Mouse (Mus musculus) intestine, embryonic 15.5 days (tissue): Measurements from ENCODE around the gene Cadm1. TPM values are rescaled to one million over a fixed set of nuclear protein-coding genes. Genes with fewer than 3 reads are reported as not detected.
A peak's percentile ranks its signal among the peaks of the same experiment; 100 is the strongest.

Source experiments
- ATAC-seq: fragments of 200-750 bp; cut with Nextera tagmentation; 2 replicates; pipeline ENCODE4 v1.8.0; 2017; ENCODE audit warnings: moderate TSS enrichment, moderate library complexity
- H3K27ac ChIP-seq: fragments of 300-500 bp; sonication (generic); 2 replicates; pipeline ENCODE4 v1.5.1; 2015; ENCODE audit warnings: mild to moderate bottlenecking, inconsistent platforms
- H3K27me3 ChIP-seq: fragments of 300-500 bp; sonication (generic); replicated peaks from 2 replicates; pipeline ENCODE4 v1.6.1; 2015; ENCODE audit warnings: inconsistent platforms
- H3K36me3 ChIP-seq: fragments of 300-500 bp; sonication (generic); 2 replicates; pipeline ENCODE4 v1.6.1; 2015; ENCODE audit warnings: inconsistent platforms
- H3K4me1 ChIP-seq: fragments of 300-500 bp; sonication (generic); replicated peaks from 2 replicates; pipeline ENCODE4 v1.6.1; 2015; ENCODE audit warnings: inconsistent platforms
- H3K4me2 ChIP-seq: fragments of 300-500 bp; sonication (generic); replicated peaks from 2 replicates; pipeline ENCODE4 v1.6.1; 2015; ENCODE audit warnings: mild to moderate bottlenecking, inconsistent platforms
- H3K4me3 ChIP-seq: fragments of 300-500 bp; sonication (generic); replicated peaks from 2 replicates; pipeline ENCODE4 v1.5.1; 2015; ENCODE audit warnings: inconsistent platforms
- H3K9ac ChIP-seq: fragments of 300-500 bp; sonication (generic); 2 replicates; pipeline ENCODE4 v1.6.1; 2015; ENCODE audit warnings: inconsistent platforms
- H3K9me3 ChIP-seq: fragments of 300-500 bp; sonication (generic); 2 replicates; pipeline ENCODE4 v1.6.1; 2016; ENCODE audit warnings: inconsistent platforms
- WGBS: fragments of 180-500 bp; shearing (Covaris S2); methylation state at CpG from one replicate; pipeline ENCODE4 v1.1.7; 2015; 5-methylcytosine and 5-hydroxymethylcytosine counted together
- polyA plus RNA-seq: library from polyadenylated mRNA; unstranded; fragments of >200 nt; fragmentation: Nextera tagmentation; extraction: Ambion mirVana; gene quantifications from 2 replicates; pipeline ENCODE4 v1.2.1, GENCODE M21; 2015

Cadm1 gene
- polyA plus RNA-seq, 1 experiment from 2014 or later = 45.7 TPM

DNA sequence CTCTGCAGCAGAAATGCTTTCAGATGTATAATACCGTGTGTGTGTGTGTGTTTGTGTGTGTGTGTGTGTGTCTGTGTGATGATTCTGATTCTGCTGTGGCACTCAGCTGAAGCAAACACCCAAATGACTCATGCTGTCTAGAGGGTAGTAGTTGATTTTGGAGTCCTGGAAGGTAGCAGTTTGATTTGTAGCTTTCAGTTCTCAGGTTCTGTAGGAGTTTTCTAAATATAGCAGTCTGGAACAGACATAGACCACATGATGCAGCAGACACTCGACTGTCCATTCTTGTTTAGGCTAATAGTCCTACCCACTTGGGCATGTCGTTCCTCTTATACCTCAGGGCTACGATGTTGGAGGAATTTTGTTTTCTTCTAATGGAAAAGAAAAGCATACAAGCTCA, 86.4 kb downstream of the Cadm1 start:
- Histone ChIP-seq H3K27ac (no peak overlapping the region), H3K9me3 (no peaks in the 10 kb centered on the region), H3K27me3 (peaks cover 3% of the 10 kb centered on the region; the same call in 1 of the 2 replicates), H3K4me2 (no peak overlapping the region), H3K4me1 (peaks cover 6% of the 10 kb centered on the region; the same call in 1 of the 2 replicates), H3K4me3 (no peak overlapping the region), H3K36me3 (no peaks in the 10 kb centered on the region), H3K9ac (no peak overlapping the region)
- ATAC-seq = no peak
- 43% methylated on average over 4 of the region's 4 CpGs for WGBS

DNA sequence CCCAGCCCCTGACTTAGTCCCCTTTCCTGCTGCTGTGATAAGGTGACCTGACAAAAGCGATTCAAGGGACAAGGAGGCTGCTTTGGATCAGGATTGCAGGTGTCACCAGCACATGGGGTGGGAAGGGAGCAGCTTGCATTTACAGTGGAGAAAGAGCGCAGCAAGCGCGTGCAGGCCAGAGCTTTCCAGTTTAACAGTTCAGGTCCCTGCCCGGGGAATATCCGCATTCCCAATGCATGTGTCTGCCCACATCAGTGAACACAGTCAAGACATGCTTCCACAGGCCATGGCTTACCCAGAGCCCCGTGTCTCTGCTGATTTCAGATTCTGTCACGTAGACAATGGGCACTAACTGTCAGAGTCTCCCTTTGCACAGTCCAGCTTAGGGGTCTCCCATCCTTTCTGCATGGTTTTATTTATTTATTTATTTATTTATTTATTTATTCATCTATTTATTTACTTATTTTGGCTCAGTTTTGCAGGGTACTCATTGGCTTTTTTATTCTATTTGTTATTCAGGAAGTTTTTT, 89.6 kb downstream of the Cadm1 start:
- Histone ChIP-seq H3K9me3 (no peaks in the 10 kb centered on the region), H3K4me2 (no peak overlapping the region), H3K9ac (no peak overlapping the region), H3K27me3 (peaks cover 3% of the 10 kb centered on the region; the same call in 1 of the 2 replicates), H3K27ac (no peak overlapping the region), H3K4me1 (peaks cover 12% of the 10 kb centered on the region; the same call in 1 of the 2 replicates), H3K36me3 (no peaks in the 10 kb centered on the region), H3K4me3 (no peak overlapping the region)
- no peak for ATAC-seq
- 84% methylated on average over 8 of the region's 8 CpGs for WGBS

GRCm38 (mm10) chr9:47623447-47624445, 93.8 kb downstream of the Cadm1 start:
- WGBS = 18% methylated on average over 12 of the region's 12 CpGs
- H3K4me2 ChIP-seq = no peak overlapping the region
- H3K9ac ChIP-seq = no peak overlapping the region
- H3K9me3 ChIP-seq = no peaks in the 10 kb centered on the region
- no peak overlapping the region for H3K27ac ChIP-seq
- H3K4me3 ChIP-seq = no peak overlapping the region
- H3K27me3 ChIP-seq = peaks cover 3% of the 10 kb centered on the region; the same call in 1 of the 2 replicates
- peak; percentile 91 for ATAC-seq
- H3K36me3 ChIP-seq = no peaks in the 10 kb centered on the region
- H3K4me1 ChIP-seq = peaks cover 14% of the 10 kb centered on the region; the same call in 1 of the 2 replicates

DNA sequence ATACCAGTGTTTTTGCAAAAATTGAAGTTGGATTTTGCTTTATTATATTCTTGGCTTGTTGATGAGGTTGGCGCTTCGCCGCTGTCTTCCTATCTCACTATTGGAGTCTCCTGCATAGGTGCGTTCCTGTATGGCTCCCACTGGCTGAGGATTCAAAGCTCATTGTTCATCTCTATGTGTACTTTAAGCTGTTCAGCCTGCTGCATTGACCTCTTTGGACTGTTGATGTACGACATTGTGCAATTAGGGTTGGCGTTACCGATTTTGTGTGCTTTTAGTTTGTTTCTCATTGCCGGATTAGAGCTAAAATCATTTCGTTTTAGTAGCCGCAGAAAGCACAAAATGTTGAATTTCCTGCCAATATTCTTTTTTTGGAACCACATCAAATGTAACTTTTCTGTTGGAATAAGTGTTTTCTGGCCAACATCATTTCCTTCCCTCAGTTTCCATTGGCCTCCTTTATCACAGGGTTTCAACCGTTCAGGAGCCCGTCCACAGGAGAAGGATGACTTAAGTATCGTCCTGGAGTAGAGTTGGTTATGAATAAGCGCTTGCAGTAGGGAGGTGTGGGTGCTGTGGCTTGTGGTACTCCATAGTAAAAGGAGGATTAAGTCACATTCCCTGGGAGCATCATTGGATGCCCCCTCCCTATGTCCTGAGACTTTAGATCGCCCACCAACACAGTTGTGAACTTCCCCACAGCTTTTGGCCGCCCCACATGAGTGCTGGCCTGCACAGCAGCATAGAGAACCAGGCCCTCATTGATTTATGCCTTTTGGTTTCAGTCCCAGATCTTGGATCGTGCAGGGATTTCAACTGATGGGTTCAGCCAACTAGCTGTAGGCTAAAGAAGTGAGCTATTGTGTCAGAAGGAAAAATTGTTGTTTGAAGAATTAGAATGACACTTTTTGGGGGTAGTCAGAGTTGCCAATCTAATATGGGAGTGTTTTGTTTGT, 94.9 kb downstream of the Cadm1 start:
- Histone ChIP-seq H3K27ac (no peak overlapping the region), H3K36me3 (no peaks in the 10 kb centered on the region), H3K9me3 (no peaks in the 10 kb centered on the region), H3K27me3 (no peaks in the 10 kb centered on the region), H3K9ac (no peak overlapping the region), H3K4me3 (no peak overlapping the region), H3K4me1 (peaks cover 14% of the 10 kb centered on the region; the same call in 1 of the 2 replicates), H3K4me2 (no peak overlapping the region)
- 56% methylated on average over 17 of the region's 17 CpGs for WGBS
- ATAC-seq = peak; percentile 55

DNA sequence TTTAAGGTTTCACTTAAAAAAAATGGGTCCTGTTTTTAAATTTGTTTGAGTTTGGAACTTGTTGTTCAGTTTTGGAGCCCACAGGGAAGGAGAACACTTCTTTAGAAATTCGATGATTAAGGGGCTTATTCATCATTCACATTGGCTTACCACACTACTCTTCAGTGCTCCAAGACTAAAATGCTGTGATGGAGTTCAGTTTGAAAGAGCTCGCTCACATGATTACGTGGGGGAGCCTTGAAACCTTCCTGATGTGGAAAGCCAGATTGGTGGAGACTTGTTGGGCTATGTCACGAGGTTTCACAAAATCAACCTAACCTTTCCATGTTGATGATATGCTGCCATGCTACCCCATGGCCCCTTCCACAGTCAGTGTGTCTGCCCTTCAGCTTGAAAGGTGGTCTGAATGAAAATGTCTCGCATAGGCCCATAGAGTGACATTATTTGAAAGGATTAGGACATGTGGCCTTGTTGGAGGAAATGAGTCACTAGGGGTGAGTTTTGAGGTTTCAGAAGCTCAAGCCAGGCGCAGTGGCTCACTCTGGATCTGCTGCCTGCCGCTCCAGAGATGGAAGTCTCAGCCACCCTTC, 95.7 kb downstream of the Cadm1 start:
- 81% methylated on average over 7 of the region's 7 CpGs for WGBS
- no peaks in the 10 kb centered on the region for H3K27me3 ChIP-seq
- H3K27ac ChIP-seq = no peak overlapping the region

GRCm38 (mm10) chr9:47627966-47628365, 98.0 kb downstream of the Cadm1 start:
- Histone ChIP-seq H3K9ac (no peak overlapping the region), H3K27ac (no peak overlapping the region), H3K4me3 (no peak overlapping the region), H3K9me3 (no peaks in the 10 kb centered on the region), H3K27me3 (no peaks in the 10 kb centered on the region), H3K4me2 (no peak overlapping the region), H3K36me3 (no peaks in the 10 kb centered on the region), H3K4me1 (peaks cover 10% of the 10 kb centered on the region; the same call in 1 of the 2 replicates)
- WGBS = 100% methylated on average over 2 of the region's 2 CpGs
- ATAC-seq = no peak

More for the DNA sequence above, 95.7 kb downstream of the Cadm1 start:
- Histone ChIP-seq H3K4me2 (no peak overlapping the region), H3K9ac (no peak overlapping the region), H3K36me3 (no peaks in the 10 kb centered on the region), H3K4me1 (peaks cover 14% of the 10 kb centered on the region; the same call in 1 of the 2 replicates), H3K9me3 (no peaks in the 10 kb centered on the region), H3K4me3 (no peak overlapping the region)
- ATAC-seq = no peak

DNA sequence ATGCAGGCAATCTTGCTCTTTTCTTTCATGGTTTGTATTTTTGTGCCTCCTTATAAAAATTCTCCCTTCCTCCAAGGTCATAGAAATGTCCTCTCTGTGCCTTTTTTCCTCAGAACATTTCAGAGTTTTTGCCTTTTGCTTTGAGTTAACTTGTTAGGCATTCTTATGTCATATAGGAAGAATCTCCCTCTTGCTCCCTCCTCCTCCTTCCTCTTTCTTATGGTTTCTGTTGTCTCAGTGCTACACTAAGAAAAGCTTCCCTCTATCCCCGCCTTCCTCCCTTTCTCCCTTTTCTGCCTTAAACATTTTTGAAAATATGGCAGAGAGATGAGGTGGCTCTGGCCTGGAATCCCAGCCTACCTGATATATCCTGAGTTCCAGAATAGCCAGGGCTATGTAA, 98.6 kb downstream of the Cadm1 start:
- ATAC-seq = no peak
- Histone ChIP-seq H3K4me1 (peaks cover 5% of the 10 kb centered on the region; the same call in 1 of the 2 replicates), H3K27me3 (no peaks in the 10 kb centered on the region), H3K9me3 (no peaks in the 10 kb centered on the region), H3K4me2 (no peak overlapping the region), H3K9ac (no peak overlapping the region), H3K27ac (no peak overlapping the region), H3K36me3 (no peaks in the 10 kb centered on the region), H3K4me3 (no peak overlapping the region)
- WGBS = 77% methylated on average over 1 of the region's 1 CpGs

DNA sequence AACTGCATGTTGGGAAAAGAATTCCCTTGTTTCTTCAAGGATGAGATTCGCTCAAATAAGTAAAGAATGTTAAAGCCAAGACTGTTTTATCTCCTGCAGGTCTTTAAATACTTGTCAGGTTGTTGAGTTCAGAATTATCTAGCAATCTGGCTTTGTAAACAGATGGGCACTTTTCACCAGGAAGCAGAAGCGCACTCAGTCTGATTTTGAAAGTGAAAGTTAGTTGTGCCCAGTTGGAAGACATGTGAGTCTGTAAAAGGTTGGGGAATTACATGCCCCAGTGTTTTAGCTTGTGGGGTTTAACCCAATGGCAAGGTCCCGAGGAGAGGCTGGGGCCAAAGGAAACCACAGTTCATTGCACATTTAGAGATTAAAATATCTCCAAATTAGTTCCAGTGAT, 104.7 kb downstream of the Cadm1 start:
- Histone ChIP-seq H3K4me3 (no peak overlapping the region), H3K36me3 (no peaks in the 10 kb centered on the region), H3K27ac (no peak overlapping the region), H3K4me2 (no peak overlapping the region), H3K9me3 (no peaks in the 10 kb centered on the region), H3K9ac (no peak overlapping the region), H3K4me1 (no peaks in the 10 kb centered on the region), H3K27me3 (no peaks in the 10 kb centered on the region)
- WGBS = 59% methylated on average over 3 of the region's 3 CpGs
- no peak for ATAC-seq

DNA sequence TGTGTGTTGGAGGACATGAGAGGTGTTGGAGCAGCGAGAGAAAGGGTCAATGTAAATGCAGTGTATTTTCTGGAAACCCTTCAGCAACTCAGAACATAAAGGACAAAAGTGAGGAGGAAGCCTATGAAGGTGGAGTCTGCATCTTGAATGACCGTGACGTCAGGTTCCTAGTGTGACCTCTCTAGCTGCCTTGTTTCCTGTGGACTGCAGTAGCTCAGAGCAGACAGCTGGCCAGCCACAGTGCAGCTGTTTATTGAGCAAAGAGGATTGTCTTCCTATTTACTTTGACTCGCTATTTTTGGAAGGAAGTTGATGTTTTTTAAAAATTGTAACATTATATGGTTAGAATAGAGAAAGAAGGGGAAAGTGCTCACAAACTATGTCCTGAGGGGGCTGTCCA, 112.7 kb downstream of the Cadm1 start:
- ATAC-seq = 0 out of 2 replicates have a peak, but pooled peaks have one; percentile 39
- H3K4me1 ChIP-seq = peaks cover 4% of the 10 kb centered on the region; the same call in 1 of the 2 replicates
- 38% methylated on average over 4 of the region's 4 CpGs for WGBS

DNA sequence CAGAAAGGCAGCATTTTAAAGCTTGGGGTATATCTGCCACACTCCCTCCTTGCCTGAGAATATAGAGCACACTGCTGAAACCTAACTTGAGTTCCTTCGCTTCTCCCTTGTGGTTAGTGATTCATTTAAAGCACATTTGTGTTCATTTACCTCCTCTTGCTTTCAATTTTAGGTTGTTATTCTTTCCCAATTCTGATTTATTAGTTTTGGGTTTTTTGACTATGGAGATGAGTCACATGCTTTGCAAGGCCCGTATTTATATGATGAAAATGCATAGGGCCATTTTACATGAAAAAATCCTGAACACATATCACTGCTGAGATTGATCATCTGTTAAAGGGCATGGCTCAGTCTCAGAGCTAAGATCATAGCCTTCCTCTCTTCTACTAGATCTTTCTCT, 115.1 kb downstream of the Cadm1 start:
- Histone ChIP-seq H3K36me3 (no peaks in the 10 kb centered on the region), H3K9me3 (no peaks in the 10 kb centered on the region), H3K9ac (no peak overlapping the region), H3K4me1 (peaks cover 4% of the 10 kb centered on the region; the same call in 1 of the 2 replicates), H3K27me3 (no peaks in the 10 kb centered on the region), H3K4me3 (no peak overlapping the region), H3K27ac (no peak overlapping the region), H3K4me2 (no peak overlapping the region)
- no peak for ATAC-seq
- WGBS = 81% methylated on average over 2 of the region's 2 CpGs

More for the DNA sequence above, 112.7 kb downstream of the Cadm1 start:
- H3K27ac ChIP-seq = no peak overlapping the region
- no peaks in the 10 kb centered on the region for H3K9me3 ChIP-seq
- H3K4me2 ChIP-seq = no peak overlapping the region
- H3K4me3 ChIP-seq = no peak overlapping the region
- no peaks in the 10 kb centered on the region for H3K27me3 ChIP-seq
- no peak overlapping the region for H3K9ac ChIP-seq
- no peaks in the 10 kb centered on the region for H3K36me3 ChIP-seq

- ATAC-seq = no peak
Measured at GRCm38 (mm10) chr9:47651431-47651830, 121.5 kb downstream of the Cadm1 start.

More at GRCm38 (mm10) chr9:47651431-47651830, 121.5 kb downstream of the Cadm1 start:
- Histone ChIP-seq H3K4me3 (no peak overlapping the region), H3K9me3 (no peaks in the 10 kb centered on the region), H3K4me2 (no peak overlapping the region), H3K27ac (no peak overlapping the region), H3K4me1 (no peaks in the 10 kb centered on the region), H3K27me3 (no peaks in the 10 kb centered on the region), H3K36me3 (no peaks in the 10 kb centered on the region), H3K9ac (no peak overlapping the region)
- 65% methylated on average over 11 of the region's 11 CpGs for WGBS
